Mouse (Mus musculus) testis, adult 2 months (tissue): ENCODE data around the gene Dst.

ENCODE experiments used
- CTCF ChIP-seq: fragments of 200-500 bp; IDR thresholded peaks from 2 replicates; pipeline ENCODE4 v1.5.1; 2012; ENCODE audit warnings: low read depth, mild to moderate bottlenecking, inconsistent platforms, low read length, moderate library complexity; ENCODE audit not compliant: control insufficient read depth, insufficient read depth, insufficient replicate concordance
- POLR2A ChIP-seq: fragments of 200-500 bp; IDR thresholded peaks from 2 replicates; pipeline ENCODE4 v1.6.1; 2012; ENCODE audit warnings: low read depth, mild to moderate bottlenecking, inconsistent platforms, low read length, moderate library complexity; ENCODE audit not compliant: control insufficient read depth

DNA sequence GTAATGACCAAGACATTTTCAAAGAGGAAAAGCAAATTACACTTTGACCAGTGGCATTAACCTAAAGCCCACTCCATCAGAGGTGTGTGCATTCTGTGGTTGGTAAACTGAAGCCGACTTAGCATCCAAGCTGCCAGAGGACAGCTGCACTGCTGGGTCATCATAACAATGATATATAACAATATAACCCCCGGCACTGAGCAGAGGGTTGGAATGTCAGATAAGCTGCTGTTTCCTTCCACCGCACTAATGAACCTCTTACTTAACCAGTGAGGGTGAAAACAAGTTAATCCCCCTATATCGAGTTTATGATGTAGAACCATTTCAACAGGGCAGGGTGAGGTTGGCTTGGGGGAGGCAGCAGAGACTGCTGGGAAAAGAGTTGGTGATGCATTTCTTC is 187.1 kb downstream of the Dst start:
- TF ChIP-seq POLR2A (no peak), CTCF (no peak)
